Mouse (Mus musculus) limb, embryonic 15.5 days (tissue): ENCODE results near the gene Unc93b1. TPM values are rescaled to one million over a fixed set of nuclear protein-coding genes. Genes with fewer than 3 reads are reported as not detected.
"Not testable (repeated sequence)": the region's sequence is repeated elsewhere in the genome, so short reads cannot be mapped to it uniquely, and the experiment has no call there.

Experiments
- ATAC-seq: fragments of 200-750 bp; cut with Nextera tagmentation; 2 replicates; pipeline ENCODE4 v1.8.0; 2017; ENCODE audit warnings: low read depth, moderate TSS enrichment; ENCODE audit not compliant: insufficient number of reproducible peaks, low FRiP score, low TSS enrichment
- H3K27ac ChIP-seq: fragments of 300-500 bp; sonication (generic); 2 replicates; pipeline ENCODE4 v1.5.1; 2015; ENCODE audit warnings: moderate library complexity, mild to moderate bottlenecking, inconsistent platforms
- H3K27me3 ChIP-seq: fragments of 300-500 bp; sonication (generic); 2 replicates; pipeline ENCODE4 v1.6.1; 2015; ENCODE audit warnings: inconsistent platforms
- H3K36me3 ChIP-seq: fragments of 300-500 bp; sonication (generic); 2 replicates; pipeline ENCODE4 v1.6.1; 2015; ENCODE audit warnings: inconsistent platforms
- H3K4me1 ChIP-seq: fragments of 300-500 bp; sonication (generic); 2 replicates; pipeline ENCODE4 v1.6.1; 2015; ENCODE audit warnings: inconsistent platforms
- H3K4me2 ChIP-seq: fragments of 300-500 bp; sonication (generic); 2 replicates; pipeline ENCODE4 v1.6.1; 2015; ENCODE audit warnings: mild to moderate bottlenecking, inconsistent platforms
- H3K4me3 ChIP-seq: fragments of 300-500 bp; sonication (generic); 2 replicates; pipeline ENCODE4 v1.5.1; 2015; ENCODE audit warnings: mild to moderate bottlenecking, inconsistent platforms
- H3K9ac ChIP-seq: fragments of 300-500 bp; sonication (generic); 2 replicates; pipeline ENCODE4 v1.6.1; 2015; ENCODE audit warnings: inconsistent platforms
- H3K9me3 ChIP-seq: fragments of 300-500 bp; sonication (generic); 2 replicates; pipeline ENCODE4 v1.6.1; 2016; ENCODE audit warnings: inconsistent platforms
- WGBS: fragments of 180-500 bp; shearing (Covaris S2); methylation state at CpG from one replicate; pipeline ENCODE4 v1.1.7; 2015; 5-methylcytosine and 5-hydroxymethylcytosine counted together
- polyA plus RNA-seq: library from polyadenylated mRNA; unstranded; fragments of >200 nt; fragmentation: Nextera tagmentation; extraction: Ambion mirVana; gene quantifications from 2 replicates; pipeline ENCODE4 v1.2.1, GENCODE M21; 2015

Unc93b1 gene
- polyA plus RNA-seq, 1 experiment from 2014 or later = 26.1 TPM

GRCm38 (mm10) chr19:3972229-3972628 is 37.2 kb downstream of the Unc93b1 start, which contains the start of gene Aldh3b2:
Aldh3b2 (plus strand) TSS chr19:3972328.
- Histone ChIP-seq H3K36me3 (no peaks in the 10 kb centered on the region), H3K4me2 (no peak within 1 kb of the TSS), H3K27me3 (no peaks in the 10 kb centered on the region), H3K27ac (peak within 1 kb of the TSS; percentile 35), H3K9ac (0 out of 2 replicates have a peak within 1 kb of the TSS, but pooled peaks have one; percentile 1), H3K4me3 (no peak within 1 kb of the TSS), H3K9me3 (no peaks in the 10 kb centered on the region), H3K4me1 (peaks cover 19% of the 10 kb centered on the region)
- ATAC-seq = peak; percentile 51
- 24% methylated on average over 9 of the region's 9 CpGs for whole genome bisulfite sequencing

- H3K4me3 ChIP-seq, H3K9me3 ChIP-seq, ATAC-seq, H3K27me3 ChIP-seq, H3K4me2 ChIP-seq, H3K36me3 ChIP-seq, H3K9ac ChIP-seq, H3K27ac ChIP-seq: not testable (repeated sequence)
- H3K4me1 ChIP-seq = peaks cover 18% of the 10 kb centered on the region
- WGBS = 69% methylated on average over 6 of the region's 6 CpGs
Measured at GRCm38 (mm10) chr19:3974608-3975007, 39.6 kb downstream of the Unc93b1 start.

GRCm38 (mm10) chr19:3975866-3976265 is 40.9 kb downstream of the Unc93b1 start:
- ATAC-seq = no peak
- WGBS = 69% methylated on average over 2 of the region's 2 CpGs
- Histone ChIP-seq H3K27me3 (0 out of 2 replicates have a peak, but pooled peaks cover 2% of the 10 kb centered on the region), H3K27ac (no peak overlapping the region), H3K36me3 (no peaks in the 10 kb centered on the region), H3K4me3 (no peak overlapping the region), H3K4me1 (peaks cover 18% of the 10 kb centered on the region), H3K4me2 (no peak overlapping the region), H3K9ac (no peak overlapping the region), H3K9me3 (no peaks in the 10 kb centered on the region)

GRCm38 (mm10) chr19:3980309-3980708 is 45.3 kb downstream of the Unc93b1 start:
- H3K4me2 ChIP-seq = no peak overlapping the region
- no peak overlapping the region for H3K9ac ChIP-seq
- H3K9me3 ChIP-seq = no peaks in the 10 kb centered on the region
- ATAC-seq = peak; percentile 7; the same call in 1 of the 2 replicates
- WGBS = 10% methylated on average over 4 of the region's 4 CpGs
- H3K4me3 ChIP-seq = no peak overlapping the region
- no peaks in the 10 kb centered on the region for H3K36me3 ChIP-seq
- 0 out of 2 replicates have a peak, but pooled peaks cover 3% of the 10 kb centered on the region for H3K27me3 ChIP-seq
- H3K4me1 ChIP-seq = peaks cover 4% of the 10 kb centered on the region
- H3K27ac ChIP-seq = no peak overlapping the region

- WGBS = 74% methylated on average over 9 of the region's 9 CpGs
- H3K4me2 ChIP-seq = no peak overlapping the region
- no peaks in the 10 kb centered on the region for H3K36me3 ChIP-seq
- H3K4me3 ChIP-seq = no peak overlapping the region
- no peak overlapping the region for H3K9ac ChIP-seq
- no peaks in the 10 kb centered on the region for H3K9me3 ChIP-seq
- no peak for ATAC-seq
- no peak overlapping the region for H3K27ac ChIP-seq
- peaks cover 5% of the 10 kb centered on the region for H3K4me1 ChIP-seq
- H3K27me3 ChIP-seq = 0 out of 2 replicates have a peak, but pooled peaks cover 3% of the 10 kb centered on the region
Measured at GRCm38 (mm10) chr19:3980917-3981316, 45.9 kb downstream of the Unc93b1 start.

- no peaks in the 10 kb centered on the region for H3K9me3 ChIP-seq
- 0 out of 2 replicates have a peak, but pooled peaks cover 3% of the 10 kb centered on the region for H3K27me3 ChIP-seq
- no peak overlapping the region for H3K4me2 ChIP-seq
- no peak for ATAC-seq
- H3K4me1 ChIP-seq = peaks cover 18% of the 10 kb centered on the region
- no peak overlapping the region for H3K27ac ChIP-seq
- no peak overlapping the region for H3K4me3 ChIP-seq
- WGBS = 49% methylated on average over 9 of the region's 9 CpGs
- H3K36me3 ChIP-seq = no peaks in the 10 kb centered on the region
- no peak overlapping the region for H3K9ac ChIP-seq
Measured at GRCm38 (mm10) chr19:3983527-3984200, 48.7 kb downstream of the Unc93b1 start.

GRCm38 (mm10) chr19:3985261-3985681 is 50.3 kb downstream of the Unc93b1 start:
- peak overlapping the region; percentile 68 for H3K27ac ChIP-seq
- peaks cover 15% of the 10 kb centered on the region for H3K4me1 ChIP-seq
- H3K9ac ChIP-seq = no peak overlapping the region
- ATAC-seq = no peak
- H3K9me3 ChIP-seq = no peaks in the 10 kb centered on the region
- WGBS = 48% methylated on average over 8 of the region's 8 CpGs
- no peak overlapping the region for H3K4me3 ChIP-seq
- 0 out of 2 replicates have a peak, but pooled peaks cover 3% of the 10 kb centered on the region for H3K27me3 ChIP-seq
- no peak overlapping the region for H3K4me2 ChIP-seq
- no peaks in the 10 kb centered on the region for H3K36me3 ChIP-seq

- H3K36me3 ChIP-seq = no peaks in the 10 kb centered on the region
- 8% methylated on average over 8 of the region's 8 CpGs for WGBS
- peak within 1 kb of the TSS; percentile 68 for H3K27ac ChIP-seq
- H3K4me1 ChIP-seq = peaks cover 15% of the 10 kb centered on the region
- peak; percentile 46; the same call in 1 of the 2 replicates for ATAC-seq
- no peak within 1 kb of the TSS for H3K9ac ChIP-seq
- no peak within 1 kb of the TSS for H3K4me3 ChIP-seq
- H3K4me2 ChIP-seq = peak within 1 kb of the TSS; percentile 36
- no peaks in the 10 kb centered on the region for H3K9me3 ChIP-seq
- H3K27me3 ChIP-seq = no peaks in the 10 kb centered on the region
Measured at GRCm38 (mm10) chr19:3986334-3986733, 51.3 kb downstream of the Unc93b1 start, which contains the start of gene Acy3. Acy3 (plus strand) TSS chr19:3986570.

- Histone ChIP-seq H3K27me3 (no peaks in the 10 kb centered on the region), H3K36me3 (no peaks in the 10 kb centered on the region), H3K4me1 (peaks cover 15% of the 10 kb centered on the region), H3K9me3 (no peaks in the 10 kb centered on the region), H3K4me2 (no peak overlapping the region), H3K27ac (no peak overlapping the region), H3K4me3 (no peak overlapping the region), H3K9ac (no peak overlapping the region)
- 79% methylated on average over 14 of the region's 14 CpGs for WGBS
- no peak for ATAC-seq
Measured at GRCm38 (mm10) chr19:3988066-3988465, 53.1 kb downstream of the Unc93b1 start.

- H3K27me3 ChIP-seq = no peaks in the 10 kb centered on the region
- no peaks in the 10 kb centered on the region for H3K36me3 ChIP-seq
- peaks cover 15% of the 10 kb centered on the region for H3K4me1 ChIP-seq
- 87% methylated on average over 4 of the region's 4 CpGs for WGBS
- no peaks in the 10 kb centered on the region for H3K9me3 ChIP-seq
- H3K27ac ChIP-seq = no peak overlapping the region
- ATAC-seq = no peak
- no peak overlapping the region for H3K4me3 ChIP-seq
- H3K4me2 ChIP-seq = no peak overlapping the region
- no peak overlapping the region for H3K9ac ChIP-seq
Measured at GRCm38 (mm10) chr19:3988750-3989149, 53.8 kb downstream of the Unc93b1 start.

- Histone ChIP-seq H3K4me3 (no peak overlapping the region), H3K9ac (no peak overlapping the region), H3K36me3 (no peaks in the 10 kb centered on the region), H3K27ac (no peak overlapping the region), H3K27me3 (no peaks in the 10 kb centered on the region; the same call in 1 of the 2 replicates), H3K4me1 (peaks cover 14% of the 10 kb centered on the region), H3K4me2 (no peak overlapping the region), H3K9me3 (no peaks in the 10 kb centered on the region)
- ATAC-seq = no peak
- WGBS = 23% methylated on average over 6 of the region's 6 CpGs
Measured at GRCm38 (mm10) chr19:3990804-3991203, 55.8 kb downstream of the Unc93b1 start.

GRCm38 (mm10) chr19:3991562-3991961 is 56.6 kb downstream of the Unc93b1 start:
- Histone ChIP-seq H3K4me3 (no peak overlapping the region), H3K4me1 (peaks cover 6% of the 10 kb centered on the region), H3K4me2 (no peak overlapping the region), H3K9me3 (no peaks in the 10 kb centered on the region), H3K9ac (no peak overlapping the region), H3K27me3 (no peaks in the 10 kb centered on the region; the same call in 1 of the 2 replicates), H3K27ac (no peak overlapping the region), H3K36me3 (no peaks in the 10 kb centered on the region)
- WGBS = 96% methylated on average over 3 of the region's 3 CpGs
- ATAC-seq = no peak
